Mouse (Mus musculus) adrenal gland, postnatal 10 days (tissue): ENCODE data around the gene Psmd2. TPM values are rescaled to one million over a fixed set of nuclear protein-coding genes. Genes with fewer than 3 reads are reported as not detected.

Source experiments
- DNase-seq: peaks from one replicate; pipeline ENCODE4 v3.0.0; 2021; ENCODE audit warnings: mixed read lengths
- microRNA-seq: library from miRNA; unstranded; fragments of <30 nt; microRNA quantifications from one replicate; pipeline ENCODE4 v1.2.0, GENCODE M21; 2021
- total RNA-seq, 2 experiments: library from RNA; stranded (reverse); gene quantifications; 2 replicates each; pipeline ENCODE4 v1.2.3; 2021

Gene Psmd2
- total RNA-seq, 2 experiments from 2014 or later = 196 to 198 TPM

DNA sequence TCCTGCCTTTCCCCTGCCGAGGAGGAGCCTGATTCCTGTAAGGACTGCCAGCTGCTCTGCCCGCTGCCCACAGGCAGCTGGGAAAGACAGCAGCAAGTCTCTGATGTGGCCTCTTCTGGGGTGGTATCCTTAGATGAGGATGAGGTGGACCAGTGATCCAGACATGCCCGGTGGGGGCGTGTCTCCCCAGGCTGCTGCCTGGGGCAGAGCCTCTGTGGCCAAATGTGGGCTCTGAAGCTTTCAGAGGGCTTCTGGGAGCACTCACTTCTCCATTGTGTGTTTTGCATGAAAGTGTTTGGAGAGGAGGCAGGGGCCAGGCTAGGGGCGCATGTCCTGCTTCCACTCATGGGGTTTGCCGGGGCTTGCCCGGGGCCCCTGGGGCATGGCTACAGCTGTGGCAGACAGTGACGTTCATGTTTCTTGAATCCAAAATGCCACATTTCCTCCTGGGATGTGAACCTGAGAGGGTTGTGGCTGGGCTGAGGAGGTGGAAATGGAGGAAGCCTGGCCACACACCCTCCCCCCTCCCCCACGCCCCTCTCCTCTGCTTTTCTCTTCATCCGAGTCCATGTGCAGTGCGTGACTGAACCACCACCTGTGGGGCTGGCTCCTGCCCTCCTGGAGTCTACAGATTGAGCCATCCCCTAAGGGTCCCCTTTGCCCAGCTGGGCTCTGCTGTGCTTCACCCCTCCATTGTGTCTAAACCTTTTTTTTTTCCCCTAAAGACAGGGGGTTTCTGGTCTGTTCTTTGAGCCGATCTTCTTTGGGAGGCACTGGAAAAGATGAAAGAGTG lies 50.5 kb downstream of the Psmd2 start:
- DNase-seq = no peak

DNA sequence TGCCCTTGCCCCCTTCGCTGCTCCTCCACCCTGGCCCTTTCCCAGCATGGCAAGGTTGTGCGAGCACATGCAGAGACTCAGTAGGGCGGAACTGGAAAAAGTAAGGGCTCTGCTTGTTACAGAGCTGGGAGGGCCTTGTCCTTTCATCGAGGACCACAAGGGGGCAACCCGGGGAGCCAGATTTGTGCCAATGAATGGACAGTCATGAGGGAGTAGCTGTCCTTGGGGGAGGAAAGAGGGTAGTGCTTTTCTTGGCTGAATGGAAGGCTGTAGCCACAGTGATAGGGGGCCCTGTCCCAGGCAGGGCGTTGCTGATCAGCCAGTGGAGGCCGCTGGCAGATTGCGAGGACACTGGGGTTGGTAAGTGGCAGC lies 51.1 kb downstream of the Psmd2 start:
- peak; percentile 92 for DNase-seq

DNA sequence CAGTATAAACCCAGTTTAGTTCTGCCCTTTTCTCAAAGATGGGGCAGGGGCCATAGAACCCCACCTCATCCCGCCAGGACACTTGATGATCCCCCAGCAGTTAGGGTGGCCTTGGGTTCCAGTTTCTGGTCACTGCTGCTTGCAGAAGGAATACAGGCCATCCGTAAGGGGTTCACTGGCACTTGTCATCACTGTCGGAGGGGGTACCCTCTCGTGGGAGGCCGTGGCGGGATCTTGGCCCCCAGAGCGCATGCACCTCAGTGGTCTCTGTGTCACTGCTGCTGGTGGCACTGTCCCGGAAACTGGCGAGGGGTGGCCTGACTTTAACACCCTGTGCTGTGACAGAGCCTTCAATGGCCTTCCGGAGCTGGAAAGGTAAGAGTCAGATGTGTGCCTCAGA lies 51.6 kb downstream of the Psmd2 start:
- no peak for DNase-seq

GRCm38 (mm10) chr16:20703699-20704400 lies 52.4 kb downstream of the Psmd2 start:
- DNase-seq = no peak

DNA sequence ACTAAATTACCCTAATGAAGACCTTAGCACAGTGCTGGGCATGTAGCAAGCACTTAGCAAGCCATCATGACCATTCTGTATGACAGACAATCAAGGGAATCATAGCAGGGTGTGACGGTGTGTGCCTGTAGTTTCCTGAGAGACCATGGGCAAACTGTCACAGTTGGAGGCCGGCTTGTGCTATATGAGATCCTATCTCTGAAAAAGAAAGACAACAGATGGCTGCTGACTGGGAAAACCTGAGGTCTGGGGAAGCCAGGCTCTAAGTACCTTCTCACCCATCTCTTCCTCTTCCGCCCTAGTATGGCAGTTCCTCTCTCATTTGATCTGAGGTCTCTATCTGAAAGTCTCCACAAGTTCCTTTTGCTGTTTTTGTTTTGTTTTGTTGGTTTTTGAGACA lies 54.3 kb downstream of the Psmd2 start:
- DNase-seq = no peak

GRCm38 (mm10) chr16:20706407-20707055 lies 55.1 kb downstream of the Psmd2 start:
- peak; percentile 50 for DNase-seq

DNA sequence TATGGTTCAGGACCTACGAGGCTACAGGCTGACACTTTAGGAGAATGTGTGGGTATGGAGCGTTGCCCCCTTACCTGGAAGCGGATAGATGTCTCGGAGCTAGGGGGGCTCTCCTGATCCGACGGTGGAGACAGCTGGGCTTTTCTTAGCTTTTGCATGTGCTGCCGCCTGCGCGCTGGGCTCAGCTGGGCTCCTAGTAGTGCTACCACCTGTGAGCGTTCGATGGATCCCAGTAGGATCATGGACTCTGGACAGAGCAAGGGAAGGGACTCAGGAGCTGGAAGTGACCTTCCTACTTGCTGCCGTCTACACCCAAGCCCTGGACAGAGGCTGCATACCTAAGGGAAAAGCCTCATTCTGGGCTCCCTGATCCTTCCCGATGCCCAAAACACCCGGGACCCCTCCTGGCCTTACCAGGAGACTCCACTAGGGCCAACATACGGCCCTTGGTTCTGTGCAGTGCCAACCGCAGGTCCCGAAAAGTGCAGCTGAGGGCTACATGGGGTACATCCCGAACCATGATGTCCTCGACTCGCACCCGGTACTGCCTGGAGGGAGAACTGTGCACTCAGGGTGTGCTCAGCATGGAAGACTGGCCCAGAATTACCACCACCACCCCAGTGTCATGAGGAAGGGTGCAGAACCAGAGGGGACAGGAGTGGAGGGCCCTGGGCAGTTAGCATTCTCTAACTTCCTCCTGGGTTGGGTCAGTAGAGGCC lies 56.9 kb downstream of the Psmd2 start:
- DNase-seq = no peak

DNA sequence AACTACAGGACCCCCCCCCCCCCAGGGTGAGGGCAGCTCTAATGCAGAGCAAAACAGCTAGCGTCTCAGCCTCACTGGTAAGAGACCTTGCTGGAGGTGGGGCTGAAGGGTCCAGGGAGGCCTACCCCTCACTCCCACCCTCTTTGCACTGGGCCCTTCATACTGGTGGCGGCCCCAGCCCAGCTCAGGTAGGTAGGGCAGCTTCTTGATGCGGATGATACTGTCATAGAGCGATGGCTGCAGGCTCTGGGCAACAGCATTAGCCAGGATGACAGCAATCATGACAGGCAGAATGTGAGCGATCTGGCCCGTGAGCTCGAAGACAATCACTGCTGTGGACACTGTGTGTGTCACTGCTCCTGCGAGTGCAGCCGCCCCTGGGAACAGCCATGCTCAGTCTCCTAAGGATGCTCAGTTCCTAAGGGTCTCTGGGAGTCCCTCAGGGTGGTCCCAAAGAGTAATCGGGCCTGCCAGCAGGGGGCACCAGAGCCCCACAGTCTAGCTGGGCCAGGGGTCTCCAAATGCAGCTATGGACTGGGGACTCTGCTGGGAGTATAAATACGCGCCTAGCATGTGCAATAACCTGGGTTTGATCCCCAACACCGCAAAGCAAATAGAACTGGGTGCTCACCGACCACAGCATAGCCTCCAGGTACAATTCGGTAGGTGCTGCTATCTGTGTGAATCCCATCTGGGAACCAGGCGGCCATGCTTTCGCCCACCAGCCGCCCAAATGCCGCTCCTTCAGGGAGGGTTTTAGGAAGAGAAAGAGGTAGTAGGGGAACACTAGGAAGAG lies 57.7 kb downstream of the Psmd2 start:
- DNase-seq = no peak

GRCm38 (mm10) chr16:20710370-20710769 lies 58.9 kb downstream of the Psmd2 start:
- no peak for DNase-seq

DNA sequence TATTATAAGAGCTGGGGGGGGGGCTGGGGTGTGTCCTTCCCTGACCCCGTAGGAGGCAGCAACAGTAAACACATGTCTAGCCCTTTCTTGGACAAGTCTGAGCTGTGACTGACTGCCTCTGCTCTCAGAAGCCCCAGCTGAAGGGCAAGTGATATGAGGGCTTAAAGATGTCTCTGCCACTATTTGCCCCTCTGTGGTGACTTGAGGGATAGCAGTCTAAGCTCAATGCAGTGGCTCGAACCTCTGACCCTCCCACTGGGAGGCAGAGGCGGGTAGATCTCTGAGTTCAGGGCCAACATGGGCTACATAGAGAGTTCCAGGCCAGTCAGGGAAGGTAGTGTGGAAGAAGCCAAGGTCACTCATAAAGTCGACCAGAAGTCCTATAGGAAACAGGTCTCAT lies 59.4 kb downstream of the Psmd2 start:
- DNase-seq = no peak

GRCm38 (mm10) chr16:20712190-20712589 lies 60.7 kb downstream of the Psmd2 start:
- no peak for DNase-seq

- no peak for DNase-seq
Observed at GRCm38 (mm10) chr16:20712889-20713288, 61.4 kb downstream of the Psmd2 start.

Small RNAs within 50 kb of the gene (microRNA-seq; reads per million reads assigned to microRNA genes)
- 8.3 reads per million, percentile 12 among the genes with 10 or more reads in this experiment for gene Mir1224

Other genes starting within 250 kb of the Psmd2 start
- 10 to 100 TPM; 43.6 to 59.3 TPM for gene Abcc5, start 225.3 kb upstream of the Psmd2 start, total RNA-seq
- 10 to 100 TPM; 56.6 to 61.4 TPM for gene Eif2b5, start 152.8 kb upstream of the Psmd2 start, total RNA-seq
- gene Dvl3, start 134.7 kb upstream of the Psmd2 start, total RNA-seq = 10 to 100 TPM; 38.9 to 43.5 TPM
- gene Ap2m1, start 116.2 kb upstream of the Psmd2 start, total RNA-seq = 100 to 1,000 TPM; 277 to 296 TPM
- gene Abcf3, start 103.1 kb upstream of the Psmd2 start, total RNA-seq = 10 to 100 TPM; 71.2 to 78.8 TPM
- gene Vwa5b2, start 62.2 kb upstream of the Psmd2 start, total RNA-seq = 1 to 10 TPM; 1.9 to 4.8 TPM
- 10 to 100 TPM in 1 of 2 experiments, 1 to 10 TPM in 1; 9.3 to 10.7 TPM for gene Eef1akmt4, start 40.1 kb upstream of the Psmd2 start, total RNA-seq
- not detected for gene Gm49333, start 40.0 kb upstream of the Psmd2 start, total RNA-seq
- 10 to 100 TPM; 16.8 to 17.9 TPM for gene Alg3, start 39.9 kb upstream of the Psmd2 start, total RNA-seq
- gene Camk2n2, start 30.4 kb upstream of the Psmd2 start, total RNA-seq = 10 to 100 TPM; 11.0 to 23.4 TPM
- 1 to 10 TPM; 7.5 to 9.1 TPM for gene Ece2, start 21.8 kb upstream of the Psmd2 start, total RNA-seq
- 100 to 1,000 TPM; 366 to 393 TPM for gene Eif4g1, start 16.7 kb downstream of the Psmd2 start, total RNA-seq
- gene Fam131a, start 41.6 kb downstream of the Psmd2 start, total RNA-seq = 10 to 100 TPM; 12.8 to 15.1 TPM
- gene Polr2h, start 66.0 kb downstream of the Psmd2 start, total RNA-seq = 10 to 100 TPM; 26.0 to 31.7 TPM
- gene Clcn2, start 66.1 kb downstream of the Psmd2 start, total RNA-seq = 10 to 100 TPM; 15.2 to 26.5 TPM
- gene Chrd, start 81.5 kb downstream of the Psmd2 start, total RNA-seq = 1 to 10 TPM; 5.2 to 6.0 TPM
- 1 to 10 TPM; 2.5 to 3.3 TPM for gene Thpo, start 82.9 kb downstream of the Psmd2 start, total RNA-seq